Mouse (Mus musculus): ENCODE data around the gene Plekha7. TPM values are rescaled to one million over a fixed set of nuclear protein-coding genes. Genes with fewer than 3 reads are reported as not detected.

Plekha7 gene
- total RNA-seq, 2 experiments from 2014 or later = 5.1 to 5.3 TPM

DNA sequence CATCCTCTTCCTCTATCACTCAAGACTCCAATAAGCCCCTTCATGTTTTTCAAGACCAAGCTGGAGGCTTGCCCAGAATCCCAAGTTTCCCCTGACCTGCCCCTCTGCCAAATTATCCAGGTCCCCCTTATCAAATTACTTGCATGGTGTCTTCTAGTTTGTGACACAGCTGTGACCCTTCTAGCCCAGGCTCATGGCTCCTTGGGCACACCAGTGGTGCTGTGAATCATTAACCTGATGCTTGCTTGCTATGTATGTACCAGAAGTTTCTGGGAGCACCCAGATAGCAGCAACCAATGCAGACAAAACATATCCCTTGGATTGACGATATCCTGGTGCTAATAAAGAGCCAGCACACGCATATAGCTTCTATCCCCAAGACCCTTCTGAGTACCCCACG is 19.2 kb downstream of the Plekha7 start:
- no peak for DNase-seq

DNA sequence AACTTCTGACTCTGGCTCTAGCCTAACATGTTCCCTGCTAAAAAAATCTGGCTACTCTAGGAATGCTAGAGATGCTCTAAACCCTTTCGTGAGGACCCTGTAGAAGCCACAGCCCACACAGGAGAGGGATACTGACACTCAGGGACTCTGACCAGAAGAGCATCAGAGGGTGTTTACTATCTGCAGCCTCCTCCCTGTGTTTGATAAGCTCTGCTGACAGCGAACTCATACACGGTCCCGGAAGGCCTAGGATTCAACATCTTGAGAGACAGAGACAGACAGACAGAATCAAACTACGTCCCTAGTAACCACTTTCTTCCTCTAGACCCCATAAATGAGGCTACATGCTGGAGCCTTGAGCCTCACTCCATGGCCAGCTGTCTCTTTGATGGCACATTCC is 20.2 kb downstream of the Plekha7 start:
- no peak for DNase-seq

- DNase-seq = peak in 1 of 2 experiments; percentile 22
These were observed 21.4 kb downstream of the Plekha7 start for GRCm38 (mm10) chr7:116286611-116287355.

DNA sequence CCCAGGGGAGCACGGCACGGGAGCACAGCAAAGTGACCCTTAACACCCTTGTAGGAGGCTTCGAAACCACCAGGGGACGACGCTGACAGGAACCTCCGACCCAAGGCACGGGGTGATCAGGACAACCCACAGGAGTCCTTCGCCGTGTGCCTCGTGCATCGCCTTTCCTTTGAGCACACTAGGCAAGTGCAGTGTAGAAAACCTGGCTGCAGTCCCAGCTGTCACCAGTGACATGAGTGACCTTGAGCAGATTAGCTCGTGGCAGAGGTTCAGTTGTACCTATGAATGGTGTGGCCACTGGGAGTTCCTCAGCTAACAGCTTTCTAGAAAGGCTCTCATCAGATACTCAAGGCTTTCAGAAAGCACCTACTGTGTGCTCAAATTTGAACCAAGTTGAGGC is 22.0 kb downstream of the Plekha7 start:
- DNase-seq = peak; percentile 74 to 75

DNA sequence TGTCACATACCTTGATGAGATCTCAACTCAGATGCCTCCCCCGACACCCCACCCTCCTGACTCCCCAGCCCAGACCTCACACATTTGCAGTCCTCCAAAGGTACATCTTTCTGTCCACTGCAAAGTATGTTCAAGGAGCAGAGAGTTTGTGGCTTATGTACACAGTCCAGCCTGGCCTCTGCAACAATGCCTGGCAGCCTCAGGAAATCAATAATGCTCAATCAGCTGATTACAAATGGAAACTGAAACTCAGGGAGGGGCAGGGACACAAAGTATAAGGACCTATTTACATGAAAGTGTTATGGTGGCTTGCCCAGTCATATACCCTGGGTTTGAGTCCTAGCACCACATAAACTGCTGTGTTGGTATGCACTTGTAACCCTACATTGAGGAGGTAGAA is 23.0 kb downstream of the Plekha7 start:
- no peak for DNase-seq

GRCm38 (mm10) chr7:116282755-116283154 is 25.4 kb downstream of the Plekha7 start:
- no peak for DNase-seq

DNA sequence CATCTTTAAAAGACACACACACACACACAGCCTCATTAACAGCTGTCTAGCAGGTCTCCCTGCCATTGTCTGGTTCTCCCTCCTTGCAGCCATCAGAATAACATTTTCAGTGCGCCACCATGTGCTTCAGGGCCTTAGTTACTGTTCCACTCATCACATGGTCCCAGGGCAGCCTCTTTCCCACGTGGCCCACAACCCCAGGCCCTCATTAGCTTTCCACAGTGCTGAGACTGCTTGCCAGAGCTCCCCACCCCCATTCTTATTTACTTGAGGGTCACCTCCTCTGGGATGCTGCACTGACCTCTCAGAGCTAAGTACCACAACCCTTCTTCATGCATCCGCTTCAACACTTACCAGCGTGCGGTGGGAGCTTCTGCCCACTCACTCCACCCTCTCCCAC is 28.1 kb downstream of the Plekha7 start:
- DNase-seq = no peak

- DNase-seq = no peak
These were observed 29.9 kb downstream of the Plekha7 start for GRCm38 (mm10) chr7:116278280-116278679.

DNA sequence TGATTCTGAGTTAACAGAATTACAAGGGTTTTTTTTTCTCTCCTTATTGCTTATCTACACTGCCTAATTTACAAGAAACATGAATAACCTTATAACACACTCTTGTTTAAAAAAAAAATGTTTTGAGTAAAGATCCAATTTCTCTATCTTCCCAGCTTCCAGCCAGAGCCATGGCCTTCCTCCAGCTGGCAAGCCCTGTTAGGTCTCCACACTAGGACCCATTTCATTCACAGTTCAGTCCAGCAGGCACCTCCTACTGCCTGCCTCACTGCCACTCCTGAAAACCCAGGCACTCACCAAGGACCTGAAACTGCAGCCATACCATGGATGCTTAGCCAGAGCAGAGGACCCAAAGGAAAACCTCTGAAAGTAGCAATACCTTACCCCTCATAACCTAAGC is 31.9 kb downstream of the Plekha7 start:
- peak; percentile 20 to 47 for DNase-seq

GRCm38 (mm10) chr7:116273111-116273510 is 35.1 kb downstream of the Plekha7 start:
- no peak for DNase-seq

DNA sequence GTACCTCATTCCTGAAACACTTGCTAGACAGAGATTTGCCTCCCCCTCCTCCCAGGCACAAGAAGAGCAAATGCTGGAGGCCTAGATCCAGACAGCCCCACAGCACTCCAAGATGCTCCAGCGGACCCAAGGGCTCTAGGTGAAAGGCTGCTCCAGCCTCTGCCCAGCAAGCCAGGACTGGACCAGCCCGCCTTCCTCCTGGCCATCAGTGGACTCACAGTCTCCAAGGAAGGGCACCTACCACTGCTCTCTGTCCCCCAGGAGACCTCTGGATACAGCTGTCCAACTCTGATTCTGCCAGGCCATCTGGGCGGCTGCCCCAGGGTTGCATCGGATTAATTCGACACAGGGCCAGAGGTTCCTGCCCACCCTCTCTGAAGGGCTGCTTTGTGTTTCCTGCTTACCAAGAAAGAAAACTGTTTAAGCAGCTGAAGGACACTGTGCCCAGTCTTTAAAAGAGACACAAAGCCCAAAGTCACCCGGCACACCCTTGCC is 38.6 kb downstream of the Plekha7 start:
- DNase-seq = no peak

DNA sequence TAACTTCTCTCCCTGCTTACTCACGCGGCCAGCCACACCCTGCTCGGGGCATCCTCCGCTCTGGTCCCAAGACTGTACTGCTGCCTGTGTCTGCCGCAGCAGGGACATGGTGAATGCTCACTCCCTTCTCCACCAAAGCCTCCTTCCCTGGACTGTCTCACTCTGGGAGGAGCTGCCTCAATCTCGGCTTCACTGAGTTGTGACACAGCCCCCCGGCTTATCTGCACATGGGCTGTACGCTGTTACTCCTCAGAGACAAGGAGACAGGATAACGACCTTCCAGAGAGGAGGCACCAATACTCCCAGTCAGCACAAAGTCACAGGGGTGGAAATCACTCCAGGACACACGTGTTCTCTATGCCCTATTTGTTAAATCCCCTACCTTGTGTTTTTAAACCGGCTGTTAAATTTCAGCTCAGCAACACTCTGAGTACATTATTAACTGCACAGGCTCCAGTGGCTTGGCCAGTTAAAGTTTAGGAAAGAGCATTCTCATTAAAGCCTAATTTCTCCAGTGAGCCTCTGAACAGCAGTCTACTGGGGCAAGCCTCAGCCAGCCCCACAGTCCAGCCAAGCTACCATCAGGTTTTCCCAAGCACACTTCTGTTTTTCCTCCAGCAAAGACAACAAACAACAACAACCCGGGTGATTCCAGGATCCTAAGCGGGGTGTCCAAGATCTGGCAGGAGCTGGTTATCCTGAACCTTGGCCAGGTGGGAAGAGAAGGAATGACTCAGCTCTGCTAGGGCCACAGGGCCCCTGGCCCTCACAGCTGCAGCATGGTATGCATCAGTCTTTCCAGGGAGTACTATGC is 39.9 kb downstream of the Plekha7 start:
- no peak for DNase-seq

DNA sequence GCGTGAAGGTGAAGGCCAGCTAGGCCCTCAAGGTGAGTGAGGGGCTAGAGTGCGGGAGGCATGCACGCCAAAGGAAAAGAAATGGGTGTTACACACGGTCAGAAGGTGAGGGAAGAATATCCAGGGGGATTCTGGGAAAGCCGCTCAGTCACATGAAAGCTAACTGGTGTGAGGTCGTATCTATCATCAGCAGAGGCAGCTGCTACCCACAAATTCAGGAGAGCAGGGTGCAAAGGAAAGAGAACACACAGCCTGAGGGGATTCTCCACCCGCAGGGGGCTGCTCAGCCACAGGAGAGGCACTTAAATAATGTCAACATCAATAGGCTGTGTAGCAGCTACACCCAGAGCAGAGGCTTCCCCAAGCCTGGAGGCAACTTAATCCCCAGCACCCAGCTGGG is 44.9 kb downstream of the Plekha7 start:
- DNase-seq = no peak

DNA sequence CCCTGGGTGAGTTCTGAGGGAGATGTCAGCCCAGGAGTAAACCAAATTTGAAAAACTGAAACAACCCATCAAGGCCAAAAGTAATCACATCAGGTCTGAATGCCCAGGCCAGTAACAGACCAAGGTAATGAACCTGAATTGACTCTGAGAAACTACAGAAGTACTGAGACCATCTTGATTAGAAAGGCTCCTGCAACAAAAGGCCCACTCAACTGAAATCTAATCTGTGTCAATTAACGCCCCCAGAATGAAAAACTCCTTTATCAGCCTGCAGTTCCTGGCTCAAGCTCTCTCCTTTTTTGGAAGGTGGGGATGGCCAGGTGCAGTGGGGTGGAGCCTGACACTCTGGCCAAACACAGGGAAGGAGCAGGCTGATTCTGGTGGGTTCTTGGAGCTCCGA is 45.7 kb downstream of the Plekha7 start:
- no peak for DNase-seq

DNA sequence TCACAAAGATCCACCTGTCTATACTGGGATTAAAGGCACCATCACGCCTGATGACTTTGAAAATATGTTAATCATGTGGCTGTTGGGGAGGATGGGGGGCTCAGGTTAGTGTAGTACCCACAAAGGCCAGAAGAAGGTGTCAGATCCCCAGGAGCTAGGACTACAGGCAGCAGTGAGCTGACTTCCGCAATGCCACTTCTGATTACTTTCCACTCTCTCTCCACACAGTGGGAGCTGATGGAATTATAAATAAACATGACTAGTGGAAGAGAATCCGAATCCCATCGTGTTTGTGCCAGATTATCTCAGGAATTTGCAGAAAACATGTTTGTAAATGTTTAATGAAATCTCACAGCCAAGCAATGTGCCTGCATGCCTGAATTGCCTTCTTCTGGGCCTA is 46.1 kb downstream of the Plekha7 start:
- no peak for DNase-seq

DNA sequence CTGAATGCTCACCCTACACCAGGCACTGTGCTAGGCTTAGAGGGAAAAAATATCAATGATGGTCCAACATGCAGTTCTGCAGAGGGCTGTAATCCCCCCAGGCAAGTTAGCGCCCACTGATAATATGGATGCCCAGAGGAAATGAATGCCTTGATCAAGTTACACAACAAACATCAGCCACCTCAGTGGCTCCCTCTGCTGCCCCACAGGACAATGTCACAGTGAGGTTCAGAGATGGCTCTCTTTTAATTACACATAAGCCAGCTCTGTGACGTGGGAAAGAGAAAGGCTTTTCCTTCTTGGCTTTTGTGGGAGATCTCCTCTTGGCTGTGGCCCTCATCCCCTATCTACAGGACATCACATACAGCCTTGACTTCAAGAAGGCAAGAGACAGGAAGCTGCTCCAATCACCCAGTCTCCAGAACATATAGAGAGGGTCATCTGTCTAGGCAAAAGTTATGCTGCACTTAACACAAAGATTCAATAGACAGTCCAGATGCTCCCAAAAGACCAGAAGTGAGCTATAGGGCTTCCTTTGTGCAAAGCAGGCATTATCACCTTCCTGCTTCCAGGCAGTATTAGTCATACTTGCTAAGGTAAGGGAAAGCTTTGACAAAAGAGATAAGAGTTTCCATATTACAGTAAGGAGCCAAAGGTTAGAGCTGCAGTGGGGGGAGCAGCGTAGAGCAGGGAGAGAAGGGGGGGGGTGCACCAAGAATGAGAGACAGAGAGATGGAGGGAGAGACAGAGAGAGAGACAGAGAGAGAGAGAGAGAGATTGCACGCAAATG is 47.2 kb downstream of the Plekha7 start:
- no peak for DNase-seq

- no peak for DNase-seq
These were observed 49.6 kb downstream of the Plekha7 start for GRCm38 (mm10) chr7:116258464-116259185.

DNA sequence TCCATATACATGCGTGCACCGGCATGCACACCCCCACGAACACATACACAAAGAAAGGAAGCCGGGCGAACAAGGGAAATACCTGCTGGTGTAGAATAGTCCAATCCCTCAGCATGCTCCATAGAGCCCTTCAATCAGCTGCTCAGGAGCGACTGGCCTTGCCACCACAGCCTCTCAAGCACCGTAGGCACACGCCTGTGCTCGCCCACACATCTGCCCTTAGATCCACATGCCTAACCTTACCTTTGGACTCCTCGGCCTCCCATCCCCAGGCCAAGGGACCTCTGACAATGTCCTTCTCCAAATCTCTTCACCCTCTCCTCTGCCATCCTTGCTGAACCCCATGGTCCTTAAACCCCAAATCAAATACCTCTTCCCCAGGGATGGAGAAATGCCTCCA is 50.2 kb downstream of the Plekha7 start:
- no peak for DNase-seq

- no peak for DNase-seq
These were observed 52.5 kb downstream of the Plekha7 start for GRCm38 (mm10) chr7:116255664-116256063.

- no peak for DNase-seq
These were observed 53.5 kb downstream of the Plekha7 start for GRCm38 (mm10) chr7:116254660-116255059.

- no peak for DNase-seq
These were observed 55.7 kb downstream of the Plekha7 start for GRCm38 (mm10) chr7:116252470-116252869.

DNA sequence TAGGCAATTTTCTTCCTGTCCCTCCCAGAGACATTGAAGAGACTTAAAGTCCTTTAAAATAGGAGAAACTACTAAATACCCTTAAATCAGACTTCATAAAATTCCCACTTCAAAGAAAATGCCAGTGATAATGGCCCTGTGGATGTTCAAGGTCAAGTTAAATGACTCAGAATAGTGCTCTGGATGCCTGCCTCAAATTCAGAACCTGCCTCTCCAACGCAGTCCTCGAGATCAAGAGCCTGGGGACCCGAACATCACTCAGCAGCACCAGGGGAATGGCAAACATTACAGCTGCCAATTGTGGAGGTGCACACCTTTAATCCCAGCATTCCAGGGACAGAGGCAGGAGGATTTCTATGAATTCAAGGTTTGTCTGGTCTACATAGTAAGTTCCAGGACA is 56.7 kb downstream of the Plekha7 start:
- no peak for DNase-seq

All from heart, adult 18-20 months (tissue).